Mouse (Mus musculus) CH12.LX (cell line): ENCODE measurements around the gene Pdcd6ip. TPM values are rescaled to one million over a fixed set of nuclear protein-coding genes. Genes with fewer than 3 reads are reported as not detected.

Experiments used
- DNase-seq: peaks from one replicate; pipeline ENCODE4 v3.0.0-alpha.2; 2013; ENCODE audit errors: extremely low read depth
- H3K27ac ChIP-seq: 2 replicates; pipeline ENCODE4 v1.5.1; 2012; ENCODE audit warnings: low read depth, mild to moderate bottlenecking, control low read depth, moderate library complexity; ENCODE audit not compliant: insufficient read depth
- H3K27me3 ChIP-seq: replicated peaks from 2 replicates; pipeline ENCODE3; 2012; ENCODE audit warnings: inconsistent platforms
- H3K36me3 ChIP-seq, 2 experiments: replicated peaks in 1 of 2; 2 replicates each; pipeline versions ENCODE3 to v1.6.1; 2012; ENCODE audit warnings: inconsistent platforms in 1 of 2, low read length in 1 of 2, mild to moderate bottlenecking in 1 of 2, mixed read lengths in 1 of 2, moderate library complexity in 1 of 2; ENCODE audit not compliant: control insufficient read depth in 1 of 2, insufficient read depth in 1 of 2
- H3K4me1 ChIP-seq, 2 experiments: 2 replicates each; pipeline ENCODE4 v1.6.1; 2012; ENCODE audit warnings: inconsistent platforms in 1 of 2, moderate library complexity in 1 of 2; ENCODE audit not compliant: insufficient read depth in 2 of 2, control insufficient read depth in 1 of 2
- H3K4me2 ChIP-seq: 2 replicates; pipeline ENCODE4 v1.6.1; 2012; ENCODE audit warnings: low read depth, mild to moderate bottlenecking, control low read depth; ENCODE audit not compliant: poor library complexity, insufficient read depth, severe bottlenecking
- H3K4me3 ChIP-seq, 3 experiments: fragments of 150-350 bp in 1 of 3; sonication (generic) in 1 of 3; replicated peaks in 1 of 3; 2 replicates each; pipeline versions ENCODE3 to v1.5.1; 2011 to 2012; ENCODE audit warnings: low read depth in 2 of 3, low read length in 2 of 3, mild to moderate bottlenecking in 2 of 3, moderate library complexity in 2 of 3, control low read depth in 1 of 3, improper control_type of control experiment in 1 of 3, inconsistent platforms in 1 of 3, mixed read lengths in 1 of 3; ENCODE audit not compliant: poor library complexity in 1 of 3
- H3K79me2 ChIP-seq: replicated peaks from 2 replicates; pipeline ENCODE4 v1.6.1; 2012; ENCODE audit warnings: mild to moderate bottlenecking, moderate library complexity; ENCODE audit not compliant: control insufficient read depth, poor library complexity, insufficient read depth, severe bottlenecking; ENCODE audit errors: extremely low read depth
- H3K9ac ChIP-seq: 2 replicates; pipeline ENCODE4 v1.6.1; 2012; ENCODE audit warnings: low read depth, mild to moderate bottlenecking, control low read depth, moderate library complexity; ENCODE audit not compliant: insufficient read depth
- H3K9me3 ChIP-seq: replicated peaks from 2 replicates; pipeline ENCODE3; 2012; ENCODE audit warnings: low read length, inconsistent platforms, mixed read lengths
- CTCF ChIP-seq, 2 experiments: IDR thresholded peaks in 1 of 2; conservative IDR thresholded peaks in 1 of 2; 2 replicates each; pipeline ENCODE4 v1.5.1; 2011 to 2012; ENCODE audit warnings: low read depth in 2 of 2, low read length in 2 of 2, improper control_type of control experiment in 1 of 2, inconsistent platforms in 1 of 2, mild to moderate bottlenecking in 1 of 2, moderate library complexity in 1 of 2
- ELF1 ChIP-seq: IDR thresholded peaks from 2 replicates; pipeline ENCODE4 v1.6.1; 2014; ENCODE audit warnings: low read depth, mild to moderate bottlenecking, inconsistent platforms, low read length, improper control_type of control experiment
- JUN ChIP-seq: IDR thresholded peaks from 2 replicates; pipeline ENCODE4 v1.6.1; 2011; ENCODE audit warnings: low read depth, mild to moderate bottlenecking, low read length, improper control_type of control experiment, moderate library complexity; ENCODE audit not compliant: insufficient read depth
- JUND ChIP-seq: conservative IDR thresholded peaks from 2 replicates; pipeline ENCODE4 v1.6.1; 2011; ENCODE audit warnings: low read depth, low read length, improper control_type of control experiment
- KAT2A ChIP-seq: IDR thresholded peaks from 2 replicates; pipeline ENCODE4 v1.6.1; 2012; ENCODE audit warnings: low read length, improper control_type of control experiment, inconsistent platforms; ENCODE audit not compliant: insufficient replicate concordance
- MAX ChIP-seq: IDR thresholded peaks from 2 replicates; pipeline ENCODE4 v1.6.1; 2011; ENCODE audit warnings: low read length, improper control_type of control experiment
- MEF2A ChIP-seq: IDR thresholded peaks from 2 replicates; pipeline ENCODE4 v1.6.1; 2014; ENCODE audit warnings: low read depth, mild to moderate bottlenecking, inconsistent platforms, low read length, improper control_type of control experiment, borderline replicate concordance
- NRF1 ChIP-seq: IDR thresholded peaks from 2 replicates; pipeline ENCODE4 v1.6.1; 2014; ENCODE audit warnings: low read depth, mild to moderate bottlenecking, inconsistent platforms, low read length, improper control_type of control experiment, moderate library complexity
- RAD21 ChIP-seq: IDR thresholded peaks from 2 replicates; pipeline ENCODE4 v1.6.1; 2011; ENCODE audit warnings: low read depth, mild to moderate bottlenecking, low read length, improper control_type of control experiment, moderate library complexity
- RCOR1 ChIP-seq: conservative IDR thresholded peaks from 2 replicates; pipeline ENCODE4 v1.6.1; 2012; ENCODE audit warnings: low read depth, mild to moderate bottlenecking, inconsistent platforms, low read length, improper control_type of control experiment
- SMC3 ChIP-seq: IDR thresholded peaks from 2 replicates; pipeline ENCODE4 v1.6.1; 2011; ENCODE audit warnings: low read depth, low read length, improper control_type of control experiment
- ZC3H11A ChIP-seq: IDR thresholded peaks from 2 replicates; pipeline ENCODE4 v1.6.1; 2012; ENCODE audit warnings: low read depth, mild to moderate bottlenecking, inconsistent platforms, low read length, improper control_type of control experiment
- ZKSCAN1 ChIP-seq: IDR thresholded peaks from 2 replicates; pipeline ENCODE4 v1.6.1; 2012; ENCODE audit warnings: low read depth, inconsistent platforms, low read length, improper control_type of control experiment, borderline replicate concordance
- ZMIZ1 ChIP-seq: IDR thresholded peaks from 2 replicates; pipeline ENCODE4 v1.6.1; 2012; ENCODE audit warnings: low read depth, mild to moderate bottlenecking, inconsistent platforms, low read length, improper control_type of control experiment
- ZNF384 ChIP-seq: IDR thresholded peaks from 2 replicates; pipeline ENCODE4 v1.6.1; 2012; ENCODE audit warnings: low read depth, low read length, improper control_type of control experiment, inconsistent platforms
- dilution Hi-C: fragments of 300-500 bp; cut with MboI; formaldehyde crosslinking; loops from 2 replicates; pipeline ENCODE4 v1.14.3; 2020; ENCODE audit warnings: low sequenced_read_pairs; ENCODE audit not compliant: extremely low pct_unique_long_range_greater_than_20kb, extremely low pct_ligation_motif_present
- in situ Hi-C: fragments of 300-500 bp; cut with MboI; formaldehyde crosslinking; loops from 3 replicates; pipeline ENCODE4 v1.14.3; 2019; ENCODE audit warnings: low sequenced_read_pairs, low pct_ligation_motif_present, low pct_unique_long_range_greater_than_20kb, mixed read lengths
- polyA plus RNA-seq: library from polyadenylated mRNA; unstranded; fragments of >175 nt; gene quantifications from 2 replicates; pipeline ENCODE4 v1.2.1, GENCODE M21; 2012; ENCODE audit warnings: low read depth; ENCODE audit not compliant: insufficient read length
- total RNA-seq, 2 experiments: library from RNA; depleted of rRNA; stranded (reverse); fragments of 300-350 nt in 1 of 2; fragments of >200 nt in 1 of 2; gene quantifications; 2 replicates each; pipeline ENCODE4 v1.2.3; 2012 to 2014

The Pdcd6ip gene
- total and polyA plus RNA-seq, 3 experiments = 23.3 to 75.6 (median 29.5) TPM

GRCm38 (mm10) chr9:113719063-113719462 lies 11.0 kb upstream of the Pdcd6ip start:
- Histone ChIP-seq H3K36me3 (no peaks in the 10 kb centered on the region), H3K27me3 (no peaks in the 10 kb centered on the region), H3K9me3 (no peaks in the 10 kb centered on the region), H3K9ac (no peak overlapping the region), H3K27ac (no peak overlapping the region), H3K4me1 (no peaks in the 10 kb centered on the region), H3K79me2 (no peaks in the 10 kb centered on the region), H3K4me2 (no peak overlapping the region), H3K4me3 (no peak overlapping the region)
- in situ Hi-C loops = no loop called here
- dilution Hi-C loops = no loop called here
- no peak for DNase-seq
- peak; percentile 82 for TF ChIP-seq SMC3
- TF ChIP-seq RAD21 = peak; percentile 64
- peak; percentile 29 to 84; a peak in 3 of 4 replicates for TF ChIP-seq CTCF (conservative IDR thresholded peaks at IDR 0.05 in 1 of 2, IDR thresholded peaks at IDR 0.05 in 1 of 2; ENCODE audit: low read depth in 2 of 2, low read length in 2 of 2)
- no peak for TF ChIP-seq ZMIZ1

- Histone ChIP-seq H3K4me1 (peaks cover 0 to 17% of the 10 kb centered on the region in 2 experiments; a peak in 2 of 4 replicates), H3K27ac (no peak overlapping the region)
- TF ChIP-seq ZC3H11A (no peak), RCOR1 (no peak), JUND (no peak), MAX (no peak), ZMIZ1 (no peak), ELF1 (no peak), ZNF384 (no peak), JUN (no peak), NRF1 (no peak), RAD21 (no peak), KAT2A (no peak), MEF2A (no peak), ZKSCAN1 (no peak)
- TF ChIP-seq, all 38 proteins: peak for 0
- in situ Hi-C loops (no loop called here), dilution Hi-C loops (no loop called here)
- H3K79me2 ChIP-seq = peaks cover 21% of the 10 kb centered on the region
- no peak overlapping the region for H3K4me2 ChIP-seq
- H3K4me3 ChIP-seq = no peak overlapping the region
- H3K9ac ChIP-seq = no peak overlapping the region
- H3K27me3 ChIP-seq = peaks cover 2% of the 10 kb centered on the region
- DNase-seq = no peak
- no peaks in the 10 kb centered on the region for H3K36me3 ChIP-seq
- no peaks in the 10 kb centered on the region for H3K9me3 ChIP-seq
Observed at GRCm38 (mm10) chr9:113710871-113711270, 2.8 kb upstream of the Pdcd6ip start.
